Mouse (Mus musculus): Measurements from ENCODE around the gene Gm11011. TPM values are rescaled to one million over a fixed set of nuclear protein-coding genes. Genes with fewer than 3 reads are reported as not detected.
"Not testable (repeated sequence)": the region's sequence is repeated elsewhere in the genome, so short reads cannot be mapped to it uniquely, and the experiment has no call there.

The Gm11011 gene
- not detected in 2 replicates for polyA plus RNA-seq (2015; fragmentation: Nextera tagmentation; extraction: Ambion mirVana)

DNA sequence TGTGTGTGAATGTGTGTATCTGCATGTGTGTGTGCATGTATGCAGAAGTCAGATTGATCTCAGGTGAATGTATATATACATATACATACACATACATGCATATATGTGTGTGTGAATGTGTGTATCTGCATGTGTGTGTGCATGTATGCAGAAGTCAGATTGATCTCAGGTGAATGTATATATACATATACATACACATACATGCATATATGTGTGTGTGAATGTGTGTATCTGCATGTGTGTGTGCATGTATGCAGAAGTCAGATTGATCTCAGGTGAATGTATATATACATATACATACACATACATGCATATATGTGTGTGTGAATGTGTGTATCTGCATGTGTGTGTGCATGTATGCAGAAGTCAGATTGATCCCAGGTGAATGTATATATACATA lies at the start of gene Gm11011:
Gene Gm11011, minus strand, starts transcription at position 101 of the 400 bp plus-strand sequence.
- peaks cover 23% of the 10 kb centered on the region for H3K4me1 ChIP-seq
- H3K4me3 ChIP-seq (replicated peaks); H3K9ac ChIP-seq; H3K27ac ChIP-seq; H3K27me3 ChIP-seq; ATAC-seq (replicated peaks; ENCODE audit: low FRiP score); H3K9me3 ChIP-seq (replicated peaks); H3K36me3 ChIP-seq; H3K4me2 ChIP-seq: not testable (repeated sequence)

- H3K4me1 ChIP-seq: peaks cover 62% of the 10 kb centered on the region
- peak overlapping the region; percentile 87 for H3K4me2 ChIP-seq
- H3K36me3 ChIP-seq: no peaks in the 10 kb centered on the region
- H3K27ac ChIP-seq: peak overlapping the region; percentile 68
- H3K9ac ChIP-seq: peak overlapping the region; percentile 31; the same call in 1 of the 2 replicates
- H3K27me3 ChIP-seq: no peaks in the 10 kb centered on the region
- peak overlapping the region; percentile 79 for H3K4me3 ChIP-seq (replicated peaks)
- H3K9me3 ChIP-seq (replicated peaks): no peaks in the 10 kb centered on the region
- 12% methylated on average over 4 of the region's 4 CpGs for WGBS
- no peak for ATAC-seq (replicated peaks; ENCODE audit: low FRiP score)
Measured at GRCm38 (mm10) chr2:169636414-169636813, 48.9 kb upstream of the Gm11011 start.

GRCm38 (mm10) chr2:169635428-169635827 lies 47.9 kb upstream of the Gm11011 start:
- 11% methylated on average over 7 of the region's 7 CpGs for WGBS
- no peak for ATAC-seq (replicated peaks; ENCODE audit: low FRiP score)
- Histone ChIP-seq H3K4me3 (replicated peaks) (peak overlapping the region; percentile 79), H3K9ac (peak overlapping the region; percentile 88), H3K36me3 (no peaks in the 10 kb centered on the region), H3K4me1 (peaks cover 55% of the 10 kb centered on the region), H3K27me3 (no peaks in the 10 kb centered on the region), H3K4me2 (peak overlapping the region; percentile 87), H3K27ac (peak overlapping the region; percentile 94), H3K9me3 (replicated peaks) (no peaks in the 10 kb centered on the region)

- Histone ChIP-seq H3K9ac (peak overlapping the region; percentile 88), H3K9me3 (replicated peaks) (no peaks in the 10 kb centered on the region), H3K36me3 (no peaks in the 10 kb centered on the region), H3K4me3 (replicated peaks) (peak overlapping the region; percentile 79), H3K27me3 (no peaks in the 10 kb centered on the region), H3K4me2 (peak overlapping the region; percentile 87), H3K27ac (peak overlapping the region; percentile 94), H3K4me1 (peaks cover 54% of the 10 kb centered on the region)
- 6% methylated on average over 17 of the region's 17 CpGs for WGBS
- ATAC-seq (replicated peaks; ENCODE audit: low FRiP score): no peak
Measured at GRCm38 (mm10) chr2:169634619-169635382, 47.3 kb upstream of the Gm11011 start.

- WGBS: under 1% methylated on average over 38 of the region's 38 CpGs
- Histone ChIP-seq H3K4me3 (replicated peaks) (peak overlapping the region; percentile 79), H3K9me3 (replicated peaks) (no peaks in the 10 kb centered on the region), H3K4me1 (peaks cover 57% of the 10 kb centered on the region), H3K9ac (peak overlapping the region; percentile 88), H3K36me3 (no peaks in the 10 kb centered on the region), H3K27ac (peak overlapping the region; percentile 94), H3K4me2 (peak overlapping the region; percentile 87), H3K27me3 (no peaks in the 10 kb centered on the region)
- ATAC-seq (replicated peaks; ENCODE audit: low FRiP score): peak; percentile 27
Measured at GRCm38 (mm10) chr2:169633491-169634289, 46.1 kb upstream of the Gm11011 start.

DNA sequence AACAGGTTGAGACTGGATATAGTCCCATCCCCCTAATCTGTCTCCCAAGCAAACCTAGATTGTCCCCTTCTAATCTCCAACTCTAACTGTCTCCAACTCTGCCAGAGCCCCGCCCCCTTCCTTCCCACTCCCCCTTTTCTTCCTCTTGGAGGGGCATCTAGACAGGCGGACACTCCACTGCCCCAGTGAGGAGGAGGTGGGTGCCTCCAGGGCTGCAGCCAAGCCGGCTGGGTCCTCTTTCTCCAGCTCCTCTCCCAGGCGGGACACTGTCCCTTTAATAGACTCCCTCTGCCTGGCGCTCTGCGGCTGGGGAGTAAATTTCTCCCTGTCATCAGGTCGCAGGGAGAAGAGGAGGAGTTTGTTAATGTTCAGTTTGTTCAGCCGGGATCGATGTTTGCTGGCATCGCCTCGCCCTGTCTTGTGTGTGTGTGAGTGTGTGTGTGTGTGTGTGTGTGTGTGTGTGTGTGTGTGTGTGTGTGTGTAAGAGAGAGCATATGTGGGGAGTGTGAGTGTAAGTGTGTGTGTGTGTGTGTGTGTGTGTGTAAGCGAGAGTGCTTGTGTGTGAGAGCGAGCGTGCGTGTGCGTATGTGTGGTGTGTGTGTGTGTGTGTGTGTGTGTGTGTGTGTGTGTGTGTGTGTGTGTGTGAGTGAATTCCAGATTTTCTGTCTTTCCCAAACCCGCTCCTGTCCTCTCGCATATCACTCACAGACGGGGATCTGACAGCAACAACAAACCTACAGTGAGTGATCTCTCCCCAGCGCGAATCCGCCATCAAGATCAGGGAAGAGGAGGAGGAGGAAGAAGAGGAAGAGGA lies 45.0 kb upstream of the Gm11011 start, which contains the start of gene Tshz2:
Gene Tshz2, plus strand, starts transcription at position 676 of the 814 bp plus-strand sequence.
- peak within 1 kb of the TSS; percentile 87 for H3K4me2 ChIP-seq
- H3K27ac ChIP-seq: peak within 1 kb of the TSS; percentile 94
- peak within 1 kb of the TSS; percentile 79 for H3K4me3 ChIP-seq (replicated peaks)
- WGBS: under 1% methylated on average over 21 of the region's 22 CpGs
- H3K9ac ChIP-seq: peak within 1 kb of the TSS; percentile 88
- H3K4me1 ChIP-seq: peaks cover 48% of the 10 kb centered on the region
- ATAC-seq (replicated peaks; ENCODE audit: low FRiP score): peak; percentile 92
- H3K9me3 ChIP-seq (replicated peaks): no peaks in the 10 kb centered on the region
- H3K27me3 ChIP-seq: no peaks in the 10 kb centered on the region
- H3K36me3 ChIP-seq: no peaks in the 10 kb centered on the region

DNA sequence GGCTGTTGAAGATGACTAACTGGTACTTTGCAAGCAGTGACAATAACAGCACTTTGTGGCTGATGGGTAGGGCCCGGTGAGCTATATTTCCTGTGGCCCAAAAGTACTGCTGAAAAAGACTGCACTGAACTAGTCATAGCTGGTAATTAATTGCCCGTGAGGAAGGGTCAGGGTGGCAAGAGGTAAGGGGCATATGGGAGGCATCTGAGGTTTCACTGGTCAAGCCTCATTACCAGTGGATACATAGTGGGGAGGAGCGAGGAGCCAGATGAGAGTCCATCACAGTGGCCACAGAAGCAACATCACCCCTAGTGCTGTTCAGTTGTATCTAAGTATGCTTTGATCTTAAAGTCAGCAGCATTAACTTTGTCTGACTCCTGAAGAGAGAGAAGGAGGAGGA lies 42.5 kb upstream of the Gm11011 start:
- no peak overlapping the region for H3K4me2 ChIP-seq
- peak; percentile 19; the same call in 1 of the 2 replicates for ATAC-seq (replicated peaks; ENCODE audit: low FRiP score)
- H3K27ac ChIP-seq: no peak overlapping the region
- no peaks in the 10 kb centered on the region for H3K27me3 ChIP-seq
- 41% methylated on average over 3 of the region's 3 CpGs for WGBS
- no peaks in the 10 kb centered on the region for H3K36me3 ChIP-seq
- peaks cover 28% of the 10 kb centered on the region for H3K4me1 ChIP-seq
- no peaks in the 10 kb centered on the region for H3K9me3 ChIP-seq (replicated peaks)
- no peak overlapping the region for H3K9ac ChIP-seq
- H3K4me3 ChIP-seq (replicated peaks): no peak overlapping the region

- Histone ChIP-seq H3K27me3 (no peaks in the 10 kb centered on the region), H3K4me2 (peak overlapping the region; percentile 67), H3K36me3 (no peaks in the 10 kb centered on the region), H3K9me3 (replicated peaks) (no peaks in the 10 kb centered on the region), H3K4me3 (replicated peaks) (peak overlapping the region; percentile 29), H3K4me1 (peaks cover 28% of the 10 kb centered on the region), H3K27ac (peak overlapping the region; percentile 81), H3K9ac (peak overlapping the region; percentile 16; the same call in 1 of the 2 replicates)
- WGBS: 2% methylated on average over 15 of the region's 15 CpGs
- peak; percentile 77 for ATAC-seq (replicated peaks; ENCODE audit: low FRiP score)
Measured at GRCm38 (mm10) chr2:169621201-169621710, 33.7 kb upstream of the Gm11011 start.

DNA sequence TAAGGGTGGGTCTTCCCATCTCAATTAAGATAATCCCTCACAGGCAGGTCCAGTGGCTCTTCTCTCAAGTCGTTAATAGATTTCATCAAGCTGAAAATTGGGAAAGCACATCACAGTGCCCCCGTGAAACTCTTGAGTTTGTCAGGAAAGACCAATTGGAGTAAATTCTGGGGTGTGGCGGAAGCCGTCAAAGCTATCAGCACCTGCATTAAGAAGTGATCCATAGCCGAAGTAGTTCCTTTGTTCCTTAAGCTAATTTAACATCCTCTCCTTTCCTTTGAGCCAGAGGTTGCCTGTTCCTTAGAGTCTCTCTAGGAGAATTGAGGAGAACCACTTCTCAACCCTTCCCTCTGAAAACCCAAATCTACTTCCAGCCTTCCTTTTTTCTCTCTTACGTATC lies 28.5 kb upstream of the Gm11011 start:
- H3K27me3 ChIP-seq: no peaks in the 10 kb centered on the region
- no peaks in the 10 kb centered on the region for H3K9me3 ChIP-seq (replicated peaks)
- no peak for ATAC-seq (replicated peaks; ENCODE audit: low FRiP score)
- 88% methylated on average over 6 of the region's 6 CpGs for WGBS
- H3K27ac ChIP-seq: no peak overlapping the region
- H3K4me1 ChIP-seq: peaks cover 26% of the 10 kb centered on the region
- no peak overlapping the region for H3K4me2 ChIP-seq
- no peak overlapping the region for H3K9ac ChIP-seq
- H3K36me3 ChIP-seq: no peaks in the 10 kb centered on the region
- H3K4me3 ChIP-seq (replicated peaks): no peak overlapping the region

- Histone ChIP-seq H3K9me3 (replicated peaks) (no peaks in the 10 kb centered on the region), H3K27ac (no peak overlapping the region), H3K27me3 (no peaks in the 10 kb centered on the region), H3K4me3 (replicated peaks) (no peak overlapping the region), H3K4me2 (no peak overlapping the region), H3K36me3 (no peaks in the 10 kb centered on the region), H3K9ac (no peak overlapping the region), H3K4me1 (peaks cover 33% of the 10 kb centered on the region)
- no peak for ATAC-seq (replicated peaks; ENCODE audit: low FRiP score)
- WGBS: 59% methylated on average over 4 of the region's 4 CpGs
Measured at GRCm38 (mm10) chr2:169614683-169615082, 27.1 kb upstream of the Gm11011 start.

DNA sequence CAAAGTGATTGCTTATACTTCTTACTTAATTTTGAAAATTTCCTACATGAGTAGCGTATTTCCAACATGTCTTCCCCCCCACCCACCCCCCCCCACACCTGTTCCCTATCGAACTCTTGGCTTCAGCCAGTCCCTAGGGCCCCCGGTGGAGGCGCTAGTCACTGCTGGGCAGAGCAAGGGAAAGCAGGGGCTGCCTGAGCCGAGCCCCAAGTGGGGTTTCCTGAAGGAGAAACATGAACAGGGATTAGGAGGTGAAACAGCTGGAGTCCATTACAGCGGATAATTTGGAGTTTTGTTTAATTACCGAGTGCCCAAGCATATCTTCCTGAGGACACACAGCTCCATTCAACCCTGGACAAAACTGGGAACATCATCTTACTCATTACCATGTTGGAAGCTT lies 24.0 kb upstream of the Gm11011 start:
- WGBS: 26% methylated on average over 7 of the region's 7 CpGs
- no peaks in the 10 kb centered on the region for H3K36me3 ChIP-seq
- no peak overlapping the region for H3K9ac ChIP-seq
- peaks cover 51% of the 10 kb centered on the region for H3K4me1 ChIP-seq
- H3K27me3 ChIP-seq: no peaks in the 10 kb centered on the region
- ATAC-seq (replicated peaks; ENCODE audit: low FRiP score): 0 out of 2 replicates have a peak, but pooled peaks have one; percentile 65
- H3K9me3 ChIP-seq (replicated peaks): no peaks in the 10 kb centered on the region
- H3K4me3 ChIP-seq (replicated peaks): no peak overlapping the region
- H3K27ac ChIP-seq: 0 out of 2 replicates have a peak overlapping the region, but pooled peaks have one; percentile 1
- peak overlapping the region; percentile 32; the same call in 1 of the 2 replicates for H3K4me2 ChIP-seq

All from kidney, embryonic 15.5 days (tissue).